Comparison of ENCODE assay signal across 25 mouse cellular contexts in genomic region chr1:93632723-93633122, GRCm38 (mm10). TPM values are rescaled to one million over a fixed set of nuclear protein-coding genes. Genes with fewer than 3 reads are reported as not detected.
DNase-seq lines count a peak whose midpoint lies in the region; ATAC-seq and TF ChIP-seq lines count a peak whose summit lies in the region.
"Had no signal": no experiment of that assay in that cellular context is flagged by ENCODE, and none has a peak within 500 bp of the region (broad histone marks: within the 10 kb centered on the region; RNA-seq: fewer than 3 reads in every experiment).

No protein-coding gene starts in this region.

- TF ChIP-seq CTCF in liver, postnatal 0 days (IDR thresholded peaks at IDR 0.05; ENCODE audit: low read depth): no peak

- H3K9ac ChIP-seq in hindbrain, embryonic 13.5 days: no peak overlapping the region
- no peak overlapping the region for H3K9ac ChIP-seq in hindbrain, embryonic 14.5 days
- peak overlapping the region; percentile 2; the same call in 1 of the 2 replicates for H3K9ac ChIP-seq in liver, postnatal 0 days (replicated peaks)
- H3K9ac ChIP-seq: embryonic facial prominence, embryonic 12.5 days; embryonic facial prominence, embryonic 15.5 days; forebrain, postnatal 0 days; hindbrain, embryonic 12.5 days had no signal

- WGBS in hindbrain, embryonic 13.5 days: 99% methylated on average over 3 of the region's 3 CpGs
- 98% methylated on average over 3 of the region's 3 CpGs for WGBS in hindbrain, embryonic 14.5 days
- WGBS in liver, postnatal 0 days (ENCODE audit: insufficient replicate concordance): 58% methylated on average over 3 of the region's 3 CpGs

- ATAC-seq in hindbrain, embryonic 13.5 days (ENCODE audit: low FRiP score): no peak
- ATAC-seq in hindbrain, embryonic 14.5 days (ENCODE audit: low FRiP score): no peak
- ATAC-seq in megakaryocyte, adult 5-6 weeks (ENCODE audit: poor library complexity, severe bottlenecking): no peak
- no peak for ATAC-seq in liver, postnatal 0 days
- ATAC-seq: CD4-positive, CD25-positive, alpha-beta regulatory T cell, adult 4 months; forebrain, embryonic 14.5 days; forebrain, postnatal 0 days; hindbrain, postnatal 0 days; inflammation-experienced regulatory T-cells, adult 6 months; Patski had no signal

- no peak for TF ChIP-seq POLR2A in myocyte (IDR thresholded peaks at IDR 0.05; ENCODE audit: insufficient read length, low read depth)

- peaks cover 34% of the 10 kb centered on the region for H3K4me1 ChIP-seq in hindbrain, embryonic 13.5 days (replicated peaks)
- peaks cover 15% of the 10 kb centered on the region for H3K4me1 ChIP-seq in hindbrain, embryonic 14.5 days (replicated peaks; ENCODE audit: control insufficient read depth, insufficient read depth, low read length)
- H3K4me1 ChIP-seq in megakaryocyte, embryonic 14.5 days: peaks cover 66% of the 10 kb centered on the region
- peaks cover 37% of the 10 kb centered on the region for H3K4me1 ChIP-seq in liver, postnatal 0 days (ENCODE audit: insufficient read depth)

- no peak overlapping the region for H3K4me3 ChIP-seq in hindbrain, embryonic 13.5 days
- no peak overlapping the region for H3K4me3 ChIP-seq in hindbrain, embryonic 14.5 days (replicated peaks; ENCODE audit: low read length)
- peak overlapping the region; percentile 33 for H3K4me3 ChIP-seq in megakaryocyte, embryonic 14.5 days (replicated peaks)
- H3K4me3 ChIP-seq in liver, postnatal 0 days (ENCODE audit: low read depth, low read length): no peak overlapping the region
- H3K4me3 ChIP-seq in myocyte: no peak overlapping the region
- H3K4me3 ChIP-seq: embryonic facial prominence, embryonic 12.5 days; embryonic facial prominence, embryonic 15.5 days; heart, adult 2 months; heart, embryonic 10.5 days; hindbrain, embryonic 12.5 days had no signal

- H3K4me2 ChIP-seq in hindbrain, embryonic 13.5 days: peak overlapping the region; percentile 16; the same call in 1 of the 2 replicates
- H3K4me2 ChIP-seq in hindbrain, embryonic 14.5 days (replicated peaks): no peak overlapping the region
- H3K4me2 ChIP-seq in liver, postnatal 0 days (ENCODE audit: low read depth, low read length): peak overlapping the region; percentile 78
- H3K4me2 ChIP-seq in myocyte (ENCODE audit: low read depth): peak overlapping the region; percentile 78
- H3K4me2 ChIP-seq: embryonic facial prominence, embryonic 12.5 days; embryonic facial prominence, embryonic 15.5 days had no signal

- no peaks in the 10 kb centered on the region for H3K9me3 ChIP-seq in hindbrain, embryonic 13.5 days
- no peaks in the 10 kb centered on the region for H3K9me3 ChIP-seq in hindbrain, embryonic 14.5 days (ENCODE audit: control insufficient read depth, low read length)
- H3K9me3 ChIP-seq in megakaryocyte, embryonic 14.5 days: no peaks in the 10 kb centered on the region
- H3K9me3 ChIP-seq in liver, postnatal 0 days (ENCODE audit: low read length): no peaks in the 10 kb centered on the region
- H3K9me3 ChIP-seq: embryonic facial prominence, embryonic 12.5 days; embryonic facial prominence, embryonic 15.5 days; heart, embryonic 10.5 days; heart, embryonic 13.5 days; hindbrain, embryonic 12.5 days had no signal

- no peaks in the 10 kb centered on the region for H3K27me3 ChIP-seq in hindbrain, embryonic 13.5 days
- H3K27me3 ChIP-seq in hindbrain, embryonic 14.5 days (ENCODE audit: control insufficient read depth, insufficient read depth, low read length): no peaks in the 10 kb centered on the region
- H3K27me3 ChIP-seq in megakaryocyte, embryonic 14.5 days (replicated peaks): no peaks in the 10 kb centered on the region
- H3K27me3 ChIP-seq in liver, postnatal 0 days (ENCODE audit: insufficient read depth, low read length): no peaks in the 10 kb centered on the region
- no peaks in the 10 kb centered on the region for H3K27me3 ChIP-seq in myocyte (ENCODE audit: control insufficient read depth, insufficient read depth, insufficient read length)
- H3K27me3 ChIP-seq: embryonic facial prominence, embryonic 12.5 days; embryonic facial prominence, embryonic 15.5 days; heart, embryonic 13.5 days; hindbrain, embryonic 12.5 days; Patski had no signal

- intact Hi-C loops in left cerebral cortex, postnatal 4 days (cut with DNase I): no loop called here

- no peak overlapping the region for H3K27ac ChIP-seq in hindbrain, embryonic 13.5 days
- no peak overlapping the region for H3K27ac ChIP-seq in hindbrain, embryonic 14.5 days
- H3K27ac ChIP-seq in liver, postnatal 0 days (ENCODE audit: low read depth): 0 out of 2 replicates have a peak overlapping the region, but pooled peaks have one; percentile 16
- H3K27ac ChIP-seq: embryonic facial prominence, embryonic 12.5 days; embryonic facial prominence, embryonic 15.5 days; heart, adult 2 months; heart, embryonic 10.5 days; heart, embryonic 13.5 days; hindbrain, embryonic 12.5 days; hindbrain, postnatal 0 days had no signal

- H3K36me3 ChIP-seq in hindbrain, embryonic 13.5 days: peaks cover 36% of the 10 kb centered on the region
- H3K36me3 ChIP-seq in hindbrain, embryonic 14.5 days (replicated peaks; ENCODE audit: control insufficient read depth, insufficient read depth): peaks cover 34% of the 10 kb centered on the region
- peaks cover 53% of the 10 kb centered on the region for H3K36me3 ChIP-seq in megakaryocyte, embryonic 14.5 days (replicated peaks; ENCODE audit: low read length)
- peaks cover 18% of the 10 kb centered on the region for H3K36me3 ChIP-seq in liver, postnatal 0 days (replicated peaks; ENCODE audit: insufficient read depth, low read length)
- H3K36me3 ChIP-seq in myocyte (ENCODE audit: control insufficient read depth, insufficient read depth): peaks cover 18% of the 10 kb centered on the region

- no peak overlapping the region for H3ac ChIP-seq in myocyte (ENCODE audit: control insufficient read depth, insufficient read length)

- H3K79me2 ChIP-seq in myocyte (ENCODE audit: control insufficient read depth, insufficient read depth): peaks cover 50% of the 10 kb centered on the region

- no peak for DNase-seq in hindbrain, embryonic 14.5 days (ENCODE audit: low spot score)
- DNase-seq in liver, postnatal 0 days: no peak
- no peak for DNase-seq in left cerebral cortex, postnatal 4 days
- DNase-seq in lung, postnatal 25 days (ENCODE audit: low spot score): no peak
- DNase-seq: adrenal gland, postnatal 10 days; adrenal gland, postnatal 36 days; cerebellum, adult 2 months; cerebellum, postnatal 14 days; forebrain, postnatal 0 days; gastrocnemius, postnatal 25 days; heart, adult 2 months had no signal

- peak; percentile 54; the same call in 1 of the 2 replicates for TF ChIP-seq EP300 in liver, postnatal 0 days (IDR thresholded peaks at IDR 0.05; ENCODE audit: low read depth)

TF ChIP-seq in myocyte, 11 proteins besides CTCF, POLR2A, EP300 and RAD21:
- TF ChIP-seq CEBPB (IDR thresholded peaks at IDR 0.05; ENCODE audit: insufficient read depth, poor library complexity, severe bottlenecking): no peak
- TF ChIP-seq TCF12 (IDR thresholded peaks at IDR 0.05; ENCODE audit: insufficient read depth, poor library complexity, severe bottlenecking): no peak
- TF ChIP-seq SRF (IDR thresholded peaks at IDR 0.05; ENCODE audit: control insufficient read depth, insufficient read length, low read depth): no peak
- no peak for TF ChIP-seq MYOG (IDR thresholded peaks at IDR 0.05; ENCODE audit: control insufficient read depth in 1 of 3, insufficient read depth in 1 of 3, insufficient read length in 2 of 3, low read depth in 2 of 3)
- TF ChIP-seq E2F4 (IDR thresholded peaks at IDR 0.05; ENCODE audit: insufficient read depth): no peak
- no peak for TF ChIP-seq USF1 (IDR thresholded peaks at IDR 0.05; ENCODE audit: low read depth)
- TF ChIP-seq REST (IDR thresholded peaks at IDR 0.05; ENCODE audit: insufficient read depth, insufficient read length): no peak
- no peak for TF ChIP-seq POLR2AphosphoS2 (IDR thresholded peaks at IDR 0.05; ENCODE audit: insufficient read length, low read depth)
- TF ChIP-seq MAX (IDR thresholded peaks at IDR 0.05; ENCODE audit: low read depth): no peak
- TF ChIP-seq MYOD1 (IDR thresholded peaks at IDR 0.05; ENCODE audit: control insufficient read depth in 1 of 3, insufficient read length in 2 of 3, low read depth in 2 of 3): no peak
- TF ChIP-seq TCF3 (IDR thresholded peaks at IDR 0.05; ENCODE audit: insufficient read length, low read depth): no peak

RNA-seq across cellular contexts. Expression of gene Stk25, which starts 25.7 kb away (rescaled TPM):
- 307 and 330 TPM in 2 replicates for polyA plus RNA-seq in hindbrain, embryonic 13.5 days (2015; fragmentation: Nextera tagmentation; extraction: Ambion mirVana)
- 354 and 373 TPM in 2 replicates for polyA plus RNA-seq in hindbrain, embryonic 14.5 days (2014; fragmentation: Nextera tagmentation; extraction: Ambion mirVana)
- polyA plus RNA-seq in megakaryocyte, embryonic 14.5 days (2012; ENCODE audit: insufficient read depth, low replicate concordance): 21.0 and 51.8 TPM in 2 replicates
- 21.4 and 22.7 TPM in 2 replicates for total RNA-seq in megakaryocyte, adult 5-6 weeks (2015)
- total RNA-seq in megakaryocyte, adult 5-6 weeks (2017): 26.5 and 39.6 TPM in 2 replicates
- 39.6 and 41.3 TPM in 2 replicates for polyA plus RNA-seq in liver, postnatal 0 days (2015; fragmentation: Nextera tagmentation; extraction: Ambion mirVana)
- 119 TPM for polyA plus RNA-seq in myocyte (2012; fragmentation: generic; extraction: Trizol)
- total RNA-seq in left cerebral cortex, postnatal 4 days (2021): 100 to 1,000 TPM; 352 to 377 TPM

RNA-seq across cellular contexts. Expression of gene Bok, which starts 52.7 kb away (rescaled TPM):
- 74.8 and 76.7 TPM in 2 replicates for polyA plus RNA-seq in hindbrain, embryonic 13.5 days (2015; fragmentation: Nextera tagmentation; extraction: Ambion mirVana)
- 79.8 and 82.4 TPM in 2 replicates for polyA plus RNA-seq in hindbrain, embryonic 14.5 days (2014; fragmentation: Nextera tagmentation; extraction: Ambion mirVana)
- polyA plus RNA-seq in megakaryocyte, embryonic 14.5 days (2012; ENCODE audit: insufficient read depth, low replicate concordance): 0.84 TPM in 1 of 2 replicates, not detected in the other
- total RNA-seq in megakaryocyte, adult 5-6 weeks (2015): not detected in 2 replicates
- total RNA-seq in megakaryocyte, adult 5-6 weeks (2017): not detected in 2 replicates
- 6.8 and 7.2 TPM in 2 replicates for polyA plus RNA-seq in liver, postnatal 0 days (2015; fragmentation: Nextera tagmentation; extraction: Ambion mirVana)
- 37.8 TPM for polyA plus RNA-seq in myocyte (2012; fragmentation: generic; extraction: Trizol)
- 10 to 100 TPM; 45.0 to 48.7 TPM for total RNA-seq in left cerebral cortex, postnatal 4 days (2021)
- polyA plus RNA-seq: CD4-positive, CD25-positive, alpha-beta regulatory T cell, adult 4 months; inflammation-experienced regulatory T-cells, adult 6 months had no signal
